Mouse (Mus musculus) G1E-ER4 (cell line): ENCODE measurements around the gene Mbnl2. TPM values are rescaled to one million over a fixed set of nuclear protein-coding genes. Genes with fewer than 3 reads are reported as not detected.

Experiments used
- GATA1 ChIP-seq: IDR thresholded peaks from one replicate; pipeline ENCODE4 v1.8.0; 2012; ENCODE audit warnings: low read length, inconsistent platforms
- polyA plus RNA-seq: library from polyadenylated mRNA; stranded (reverse); fragments of >175 nt; gene quantifications from 2 replicates; pipeline ENCODE4 v1.2.3, GENCODE M21; 2012

Mbnl2 gene
- polyA plus RNA-seq, 1 experiment, result 35.2 TPM

DNA sequence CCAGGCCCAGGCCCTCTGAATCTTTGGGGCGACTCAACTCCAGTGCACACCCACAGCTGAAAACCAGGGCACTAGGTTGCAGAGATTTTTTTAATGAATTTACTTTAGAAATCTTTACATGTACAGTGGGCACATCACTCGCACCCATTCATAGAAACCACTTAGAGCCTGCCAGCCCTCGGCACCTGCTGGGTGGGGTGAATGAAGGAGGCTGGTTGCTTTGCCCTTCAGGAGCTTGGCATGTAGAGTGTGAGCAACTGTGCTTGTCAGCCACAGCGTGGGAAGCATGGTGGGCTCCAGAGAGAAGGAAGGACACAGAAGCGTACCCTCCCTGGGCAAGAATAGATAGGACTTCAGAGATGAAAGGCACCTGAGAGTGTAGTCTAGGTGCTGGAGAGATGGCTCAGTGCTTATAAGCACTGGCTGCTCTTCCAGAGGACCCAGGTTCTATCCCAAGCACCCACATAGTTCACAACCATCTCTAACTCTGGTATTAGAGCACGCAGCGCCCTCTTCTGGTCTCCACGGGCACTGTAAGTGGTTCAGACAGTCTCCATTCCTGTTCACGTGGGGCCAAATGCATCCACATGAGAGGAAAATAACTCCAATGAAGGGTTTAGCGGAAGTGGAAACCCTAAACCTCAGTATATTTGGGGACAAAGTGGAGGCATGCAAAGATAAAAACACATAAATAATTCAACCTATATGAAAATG lies 114.9 kb downstream of the Mbnl2 start:
- TF ChIP-seq GATA1, result no peak

DNA sequence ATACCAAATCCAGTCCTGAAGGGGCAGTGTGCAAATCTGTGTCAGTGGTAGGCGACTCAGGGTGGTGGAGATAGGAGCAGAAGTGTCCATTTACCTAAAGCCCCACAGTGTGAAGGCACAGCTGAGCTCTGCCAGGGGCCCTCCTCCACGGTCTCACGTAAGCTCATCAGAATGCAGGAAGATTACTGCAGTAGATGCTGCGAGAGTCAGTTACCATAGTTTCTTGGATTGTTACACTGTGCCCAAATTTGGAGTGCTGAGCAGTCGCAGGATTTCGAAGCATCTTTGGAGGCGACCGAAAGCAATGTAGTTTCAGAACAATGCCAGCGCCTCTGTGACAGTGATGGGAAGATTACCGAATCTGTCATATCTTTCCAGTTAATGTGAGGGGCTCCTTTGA lies 116.2 kb downstream of the Mbnl2 start:
- no peak for TF ChIP-seq GATA1

DNA sequence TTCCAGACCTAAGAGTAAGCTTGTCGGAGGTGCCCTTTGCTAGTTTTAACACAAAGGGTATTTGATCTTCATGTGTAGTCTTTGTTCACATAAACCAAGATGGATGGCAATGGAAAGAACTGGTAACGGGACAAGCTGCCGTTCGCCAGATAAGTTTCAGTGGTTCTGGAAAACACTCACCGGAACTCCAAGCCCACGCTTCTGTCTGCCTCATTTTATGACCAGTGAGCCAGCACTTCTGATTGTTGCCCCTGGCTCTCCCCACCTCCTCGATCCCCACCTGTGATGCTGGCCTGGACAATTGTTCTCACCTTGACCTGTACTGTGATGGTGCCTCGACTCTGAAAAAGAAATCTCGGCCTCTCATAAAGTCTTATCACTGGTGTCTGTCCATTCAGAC lies 117.0 kb downstream of the Mbnl2 start:
- TF ChIP-seq GATA1, result no peak

DNA sequence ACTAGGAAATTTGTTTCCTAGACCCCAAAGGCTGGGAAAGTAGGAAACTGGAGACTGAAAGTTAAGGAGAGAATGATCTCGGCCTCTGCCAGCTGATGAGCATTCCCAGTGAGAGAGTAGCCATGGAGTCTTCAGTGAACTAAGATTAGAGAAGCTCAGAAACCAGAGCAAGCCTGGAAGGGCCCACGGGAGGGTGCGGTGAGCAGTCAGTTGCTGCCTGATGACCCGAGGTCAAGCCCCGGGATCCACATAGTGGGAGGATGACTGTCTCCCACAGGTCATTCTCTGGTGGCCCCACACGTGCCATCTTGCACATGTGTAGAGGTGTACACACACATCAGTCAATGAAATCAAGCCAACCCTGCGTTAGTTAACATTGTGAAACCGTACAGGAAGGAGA lies 118.0 kb downstream of the Mbnl2 start:
- TF ChIP-seq GATA1, result no peak

DNA sequence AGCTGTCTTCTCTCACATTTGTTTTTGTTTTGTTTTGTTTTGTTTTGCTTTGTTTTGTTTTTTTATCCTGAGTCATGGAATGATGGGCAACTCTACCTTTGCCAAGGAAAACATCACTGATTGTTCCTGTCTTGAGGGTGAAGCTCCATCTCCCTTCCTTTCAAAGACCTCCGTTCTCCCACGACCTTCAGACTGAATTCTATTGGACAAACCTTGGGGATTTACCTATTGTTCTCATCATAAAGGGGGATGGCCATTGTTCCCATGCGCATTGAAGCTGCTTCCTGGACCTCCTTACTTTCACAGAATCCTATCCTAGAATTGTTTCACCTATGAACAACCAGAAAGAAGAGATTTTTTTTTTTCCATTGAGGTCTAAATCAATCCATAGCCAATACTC lies 118.7 kb downstream of the Mbnl2 start:
- TF ChIP-seq GATA1, result no peak

DNA sequence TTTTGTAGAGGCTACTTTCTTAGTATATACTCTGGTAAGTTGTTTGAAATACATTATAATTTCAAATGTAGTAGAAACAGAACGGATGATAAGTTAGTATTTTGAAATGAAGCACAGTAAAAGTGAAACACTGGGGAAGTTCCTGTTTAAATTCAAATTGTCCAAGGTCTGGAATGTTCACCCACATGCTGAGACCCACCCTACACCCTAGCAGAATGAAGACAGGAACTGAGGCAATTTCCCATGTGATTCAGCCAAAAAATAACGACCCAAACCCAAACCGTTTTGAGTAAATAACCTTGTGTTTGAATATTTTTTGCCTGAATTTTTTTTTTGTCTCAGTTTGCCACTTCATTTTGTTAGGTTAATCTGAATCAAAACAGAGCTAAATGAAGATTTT lies 119.4 kb downstream of the Mbnl2 start:
- no peak for TF ChIP-seq GATA1

DNA sequence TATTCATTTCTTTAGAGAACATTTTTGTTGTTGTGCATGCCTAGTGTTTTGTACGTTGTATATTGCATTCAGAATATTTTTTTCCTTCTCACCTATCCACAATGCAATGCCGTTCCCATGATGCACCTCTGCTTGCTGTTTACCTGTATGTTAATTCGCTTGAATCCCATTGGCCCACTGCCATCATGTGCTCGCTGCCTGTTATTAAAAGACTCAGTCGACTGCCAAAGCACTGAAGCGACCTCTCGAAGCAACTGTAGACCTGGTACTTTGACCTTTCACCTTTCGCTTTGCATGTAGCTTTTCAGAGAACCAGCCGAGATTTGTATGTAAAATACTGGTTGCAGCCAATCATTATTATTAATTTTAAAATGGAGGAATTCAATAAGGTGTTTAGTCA lies 120.0 kb downstream of the Mbnl2 start:
- no peak for TF ChIP-seq GATA1

DNA sequence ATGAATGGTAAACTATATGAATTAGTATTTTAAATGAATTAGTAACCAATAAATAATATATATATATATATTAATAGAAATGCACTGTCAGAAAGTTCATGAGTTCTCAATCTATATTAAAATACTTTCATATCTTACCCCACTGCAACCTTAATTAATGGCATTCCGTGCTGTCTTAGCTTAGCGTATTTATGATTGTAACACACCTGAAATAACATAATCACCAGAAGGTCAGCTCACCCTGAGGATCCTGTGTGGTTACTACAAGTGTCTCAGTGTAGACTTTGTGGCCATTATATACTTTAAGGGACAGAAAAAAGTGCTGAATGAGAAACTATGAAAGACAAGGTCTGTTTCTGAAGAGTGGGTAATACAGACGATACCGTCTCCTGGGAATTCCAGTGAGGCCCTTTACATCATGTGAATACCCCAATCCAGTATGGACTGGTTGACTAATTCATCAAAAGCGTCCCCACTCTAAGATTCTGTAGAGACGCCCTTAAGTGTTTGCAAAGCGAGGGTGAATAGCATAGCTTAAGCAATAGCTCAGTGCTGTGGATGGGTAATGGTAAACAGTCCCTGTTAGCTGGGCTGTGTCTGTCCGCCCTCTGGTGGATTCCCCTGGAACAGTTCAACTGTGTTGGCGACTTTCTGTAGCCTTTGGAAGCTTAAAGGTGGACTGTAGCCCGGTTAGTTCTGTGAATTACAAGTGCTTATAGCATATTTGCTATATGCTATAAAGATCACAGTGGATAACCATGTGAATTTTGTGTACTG lies 122.6 kb downstream of the Mbnl2 start:
- TF ChIP-seq GATA1, result no peak

DNA sequence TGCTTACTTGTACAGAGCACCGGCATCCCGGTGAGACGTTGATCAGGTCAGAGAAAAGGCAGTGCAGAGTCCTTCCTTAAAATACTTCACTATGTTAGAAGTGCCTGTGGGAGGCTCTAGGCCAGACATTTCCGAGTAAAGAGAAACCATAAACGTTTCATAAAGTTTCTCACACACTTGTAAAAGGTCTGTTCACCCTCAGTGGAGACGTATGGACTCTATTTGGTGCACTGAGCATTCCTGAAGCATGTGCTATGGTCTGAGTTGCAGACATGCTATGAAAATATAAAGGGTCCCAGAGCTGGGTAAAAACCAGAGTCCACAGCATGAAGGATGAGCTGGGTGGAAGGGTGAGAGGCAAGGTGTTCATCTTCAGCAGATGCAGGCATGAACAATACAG lies 124.1 kb downstream of the Mbnl2 start:
- TF ChIP-seq GATA1, result no peak

DNA sequence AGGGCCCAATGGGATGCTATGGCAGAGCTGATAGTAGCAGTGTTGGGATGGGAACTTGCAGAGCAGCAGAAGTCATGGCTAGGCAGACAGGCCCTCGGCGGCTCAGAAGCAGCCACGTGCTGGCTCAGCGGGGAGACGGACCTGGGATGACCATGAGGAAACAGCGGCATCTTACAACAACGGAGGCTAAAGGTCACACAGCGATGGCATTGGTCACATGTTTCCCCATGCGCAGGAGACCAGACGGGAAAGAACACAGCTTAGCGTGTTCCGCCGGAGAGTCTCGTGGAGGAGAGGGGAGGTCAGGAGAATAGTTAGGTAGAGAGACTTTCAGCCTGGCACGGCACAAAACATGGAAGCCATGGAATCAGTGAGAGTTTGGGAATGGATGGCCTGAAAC lies 125.7 kb downstream of the Mbnl2 start:
- TF ChIP-seq GATA1, result no peak

DNA sequence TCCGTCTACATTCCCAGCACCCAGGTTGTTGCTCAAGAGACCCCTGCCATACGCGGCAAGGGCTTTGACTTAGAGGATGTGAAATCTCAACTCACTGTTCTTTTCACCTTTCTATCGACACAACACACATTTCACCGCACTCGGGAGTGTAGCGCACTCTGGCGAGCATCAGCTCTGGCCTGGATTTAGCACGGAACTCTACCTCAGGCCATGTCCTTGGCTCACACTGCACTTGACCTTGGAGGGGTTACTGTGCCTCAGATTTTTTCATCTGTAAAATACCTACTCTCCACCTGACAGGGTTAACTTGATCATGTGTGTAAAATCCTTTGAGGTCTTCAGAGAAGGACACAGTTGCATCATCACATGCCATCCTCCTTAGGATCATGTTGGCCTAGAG lies 127.2 kb downstream of the Mbnl2 start:
- no peak for TF ChIP-seq GATA1

DNA sequence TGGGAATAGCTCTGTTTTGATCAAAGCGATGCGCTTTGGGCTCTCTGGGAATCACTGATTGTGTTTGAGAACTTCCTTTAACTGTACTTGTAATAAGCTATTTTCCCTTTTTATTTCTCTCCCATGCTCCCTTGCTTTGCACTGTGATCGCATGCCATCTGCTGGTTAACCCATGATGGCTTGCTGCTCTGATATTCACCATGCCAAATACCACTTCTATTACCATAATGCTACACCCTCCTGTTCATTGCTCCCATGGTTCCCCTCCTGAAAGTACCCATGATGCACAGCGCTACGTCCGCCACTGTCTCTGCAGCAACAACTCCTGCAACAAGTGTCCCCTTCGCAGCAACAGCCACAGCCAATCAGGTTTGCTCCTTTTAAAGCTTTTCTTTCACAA lies 128.9 kb downstream of the Mbnl2 start:
- no peak for TF ChIP-seq GATA1

DNA sequence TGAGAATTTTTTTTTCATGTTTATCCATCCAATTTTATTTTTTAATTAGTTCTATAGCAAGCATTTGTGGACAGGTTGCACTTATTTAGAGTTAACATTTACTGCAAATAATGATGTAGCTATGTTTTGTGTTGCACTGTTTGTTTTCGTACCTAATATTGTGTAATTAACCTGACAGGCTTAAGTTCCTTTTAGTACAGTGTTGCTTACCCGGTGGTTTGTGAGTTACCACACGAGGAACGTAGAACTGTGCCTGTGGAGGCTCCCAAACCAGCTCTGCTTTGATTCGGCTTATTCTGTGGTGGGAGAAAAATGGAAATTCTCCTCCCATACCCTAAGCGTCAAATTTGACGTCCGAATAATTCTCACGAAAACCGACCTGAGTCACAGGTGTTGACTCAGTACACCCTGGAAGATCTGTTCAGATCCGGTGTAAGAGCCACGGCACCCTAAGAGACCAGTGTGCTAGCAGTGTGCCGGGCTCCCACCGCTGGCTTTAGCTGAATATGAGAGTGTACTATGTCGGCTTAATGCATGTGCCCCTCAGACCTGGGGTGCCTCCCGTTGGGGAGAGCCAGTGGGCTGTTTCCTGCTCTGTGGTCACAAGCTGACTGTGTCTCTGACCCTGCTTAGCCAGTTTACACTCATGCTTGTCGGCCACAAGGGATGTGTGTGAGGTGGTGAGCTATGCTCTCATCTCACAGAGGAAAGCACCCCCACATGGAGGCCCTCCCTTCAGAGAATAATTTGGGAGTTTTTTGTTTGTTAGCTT lies 129.5 kb downstream of the Mbnl2 start:
- no peak for TF ChIP-seq GATA1

DNA sequence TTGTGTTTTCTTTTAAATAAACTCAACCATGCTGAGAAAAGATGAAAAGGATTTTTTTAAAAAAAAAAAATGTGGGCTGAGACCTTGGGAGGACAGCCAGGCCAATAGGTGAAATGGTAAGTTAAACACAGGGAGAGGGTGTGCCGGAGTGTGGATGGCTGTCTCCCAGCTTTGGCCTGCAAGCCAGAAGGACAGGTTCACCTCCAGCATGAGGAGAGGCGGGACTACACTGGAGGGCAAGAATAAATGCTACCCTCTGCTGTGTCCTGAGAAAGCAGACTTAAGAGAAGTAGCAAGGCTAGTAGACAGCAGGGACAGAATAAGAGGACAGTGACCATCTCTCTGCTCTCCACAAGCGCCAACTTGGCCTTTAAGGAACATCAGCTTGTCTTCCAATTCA lies 130.1 kb downstream of the Mbnl2 start:
- no peak for TF ChIP-seq GATA1

DNA sequence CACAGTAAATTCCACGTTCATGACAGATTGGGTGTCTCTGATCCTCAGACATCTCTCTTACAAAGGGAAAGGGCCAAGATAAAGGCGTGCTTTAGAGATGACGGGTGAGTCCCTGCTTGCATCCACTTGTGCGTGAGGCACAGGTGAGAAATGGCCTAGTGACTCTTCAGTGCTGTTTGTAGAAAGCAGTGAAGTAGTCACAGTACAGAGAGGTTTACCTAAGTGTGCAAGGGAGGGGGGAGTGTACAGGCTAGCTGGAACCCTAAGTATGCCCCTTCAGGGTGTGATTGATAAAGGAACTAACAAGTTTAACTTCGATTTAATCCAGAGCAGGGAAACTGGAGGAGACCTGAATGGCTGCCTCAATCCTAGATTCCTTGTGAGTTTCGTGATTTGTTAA lies 130.8 kb downstream of the Mbnl2 start:
- no peak for TF ChIP-seq GATA1

DNA sequence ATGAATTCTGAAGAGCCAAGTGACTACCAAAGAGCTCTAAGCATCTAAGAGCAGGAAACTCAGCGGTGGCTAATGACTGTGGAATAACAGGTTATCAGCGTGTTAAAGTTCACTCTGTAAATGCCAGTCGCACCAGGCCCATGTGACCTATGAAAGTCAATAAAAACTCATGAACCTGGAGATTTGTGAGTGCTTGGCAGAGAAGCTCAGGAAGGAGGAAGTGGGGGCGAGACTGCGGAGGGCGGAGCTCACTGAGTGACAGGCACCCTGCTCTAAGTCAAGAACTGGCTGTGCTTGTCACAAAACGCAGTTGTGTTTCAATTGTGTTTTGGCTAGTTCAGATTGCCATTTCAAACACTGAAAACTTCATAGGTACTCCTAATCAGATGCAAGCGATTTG lies 131.4 kb downstream of the Mbnl2 start:
- TF ChIP-seq GATA1, result no peak

DNA sequence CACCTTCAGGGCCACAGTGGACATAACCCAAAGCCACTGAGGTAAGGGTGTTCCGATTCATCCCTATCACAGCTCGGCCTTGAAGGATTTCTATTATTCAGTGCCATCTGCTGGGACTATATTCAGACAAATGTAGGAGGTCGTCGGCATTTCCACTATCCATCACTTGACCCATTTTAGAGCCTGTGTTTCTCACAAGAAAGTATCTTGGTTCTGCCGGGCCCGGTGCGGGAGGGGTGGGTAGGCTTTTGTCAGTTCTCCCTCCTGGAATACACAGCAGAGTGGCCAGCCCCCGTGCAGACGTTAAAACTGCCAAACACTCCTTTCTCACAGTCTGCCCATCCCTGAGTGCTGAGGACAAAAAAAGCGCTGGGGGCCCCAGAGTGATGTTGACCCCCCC lies 134.4 kb downstream of the Mbnl2 start:
- TF ChIP-seq GATA1, result no peak

DNA sequence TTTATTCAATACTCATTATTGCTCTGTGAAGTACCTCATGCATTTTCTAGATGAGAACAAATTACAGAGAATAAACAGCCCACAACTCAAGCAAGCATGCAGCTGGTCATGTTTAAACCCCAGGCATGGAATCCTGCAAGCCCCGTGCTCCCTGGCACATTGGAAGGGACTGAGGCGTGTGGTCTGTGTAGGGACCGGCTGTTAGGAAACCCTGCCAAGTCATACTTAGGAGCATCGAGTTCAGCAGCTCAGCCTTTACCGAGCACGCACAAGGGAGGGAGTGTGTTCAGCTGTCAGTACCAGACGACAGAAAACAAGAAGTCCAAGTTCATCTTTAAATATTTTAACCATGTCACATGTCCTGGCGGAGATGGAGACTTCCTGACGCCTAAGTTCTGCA lies 141.4 kb downstream of the Mbnl2 start:
- no peak for TF ChIP-seq GATA1
